Mouse (Mus musculus): ENCODE data around the gene Eps8l1. TPM values are rescaled to one million over a fixed set of nuclear protein-coding genes. Genes with fewer than 3 reads are reported as not detected.

The Eps8l1 gene
- total RNA-seq, 2 experiments from 2014 or later: 1.6 to 5.0 TPM

- no peak for ATAC-seq (replicated peaks; ENCODE audit: poor library complexity, severe bottlenecking)
These were observed 46.7 kb downstream of the Eps8l1 start for GRCm38 (mm10) chr7:4507220-4507619.

GRCm38 (mm10) chr7:4508062-4508738 lies 47.7 kb downstream of the Eps8l1 start:
- no peak for ATAC-seq (replicated peaks; ENCODE audit: poor library complexity, severe bottlenecking)

GRCm38 (mm10) chr7:4508739-4509116 lies 48.3 kb downstream of the Eps8l1 start:
- no peak for ATAC-seq (replicated peaks; ENCODE audit: poor library complexity, severe bottlenecking)

GRCm38 (mm10) chr7:4509863-4510608 lies 49.6 kb downstream of the Eps8l1 start:
- ATAC-seq (replicated peaks; ENCODE audit: poor library complexity, severe bottlenecking): peak; percentile 88

- ATAC-seq (replicated peaks; ENCODE audit: poor library complexity, severe bottlenecking): no peak
These were observed 51.2 kb downstream of the Eps8l1 start for GRCm38 (mm10) chr7:4511489-4512224.

- peak; percentile 49 for ATAC-seq (replicated peaks; ENCODE audit: poor library complexity, severe bottlenecking)
These were observed 52.8 kb downstream of the Eps8l1 start for GRCm38 (mm10) chr7:4513236-4513635.

- no peak for ATAC-seq (replicated peaks; ENCODE audit: poor library complexity, severe bottlenecking)
These were observed 53.6 kb downstream of the Eps8l1 start for GRCm38 (mm10) chr7:4513829-4514712.

GRCm38 (mm10) chr7:4515853-4516252 lies 55.4 kb downstream of the Eps8l1 start:
- no peak for ATAC-seq (replicated peaks; ENCODE audit: poor library complexity, severe bottlenecking)

GRCm38 (mm10) chr7:4516332-4517050 lies 56.0 kb downstream of the Eps8l1 start, which contains the start of gene Tnnt1:
Gene Tnnt1, minus strand, starts transcription at chr7:4516382.
- ATAC-seq (replicated peaks; ENCODE audit: poor library complexity, severe bottlenecking): no peak

GRCm38 (mm10) chr7:4518487-4518886 lies 58.0 kb downstream of the Eps8l1 start:
- peak; percentile 31; the same call in 1 of the 2 replicates for ATAC-seq (replicated peaks; ENCODE audit: poor library complexity, severe bottlenecking)

- no peak for ATAC-seq (replicated peaks; ENCODE audit: poor library complexity, severe bottlenecking)
These were observed 60.9 kb downstream of the Eps8l1 start for GRCm38 (mm10) chr7:4521231-4522003.

- ATAC-seq (replicated peaks; ENCODE audit: poor library complexity, severe bottlenecking): no peak
These were observed 61.8 kb downstream of the Eps8l1 start for GRCm38 (mm10) chr7:4522292-4522691.

GRCm38 (mm10) chr7:4523205-4524130 lies 63.0 kb downstream of the Eps8l1 start:
- ATAC-seq (replicated peaks; ENCODE audit: poor library complexity, severe bottlenecking): no peak

GRCm38 (mm10) chr7:4524212-4524922 lies 63.9 kb downstream of the Eps8l1 start, which contains the start of gene Tnni3:
Gene Tnni3, minus strand, starts transcription at chr7:4524229.
- ATAC-seq (replicated peaks; ENCODE audit: poor library complexity, severe bottlenecking): peak; percentile 71

GRCm38 (mm10) chr7:4526341-4527301 lies 66.1 kb downstream of the Eps8l1 start:
- ATAC-seq (replicated peaks; ENCODE audit: poor library complexity, severe bottlenecking): peak; percentile 89

- peak; percentile 23 for ATAC-seq (replicated peaks; ENCODE audit: poor library complexity, severe bottlenecking)
These were observed 66.8 kb downstream of the Eps8l1 start for GRCm38 (mm10) chr7:4527302-4527689.
